Comparison of ENCODE assay signal across 19 mouse cellular contexts in the genomic region with DNA sequence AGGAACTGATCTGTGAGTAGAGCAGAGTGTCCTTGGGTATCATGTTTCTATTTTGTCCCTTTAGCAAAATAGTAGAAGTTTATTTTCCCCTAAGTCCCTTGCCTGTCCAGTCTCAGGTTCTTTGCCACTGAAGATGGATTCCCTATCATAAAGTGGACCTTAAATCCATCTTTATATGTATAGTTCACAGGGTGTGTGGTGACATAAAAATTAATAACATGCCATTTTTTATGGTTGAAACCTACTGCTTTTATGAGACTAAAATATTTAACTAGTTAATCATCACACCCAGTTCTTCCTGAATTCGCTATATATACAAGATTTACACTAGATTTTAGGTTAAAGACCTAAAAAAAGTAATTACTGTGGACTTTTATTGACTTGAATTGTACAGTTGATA. TPM values are rescaled to one million over a fixed set of nuclear protein-coding genes. Genes with fewer than 3 reads are reported as not detected.
DNase-seq lines count a peak whose midpoint lies in the region; ATAC-seq and TF ChIP-seq lines count a peak whose summit lies in the region.
"Had no signal": no experiment of that assay in that cellular context is flagged by ENCODE, and none has a peak within 500 bp of the region (broad histone marks: within the 10 kb centered on the region; RNA-seq: fewer than 3 reads in every experiment).

No protein-coding gene starts in this region.

- H3K27ac ChIP-seq in intestine, embryonic 15.5 days, result no peak overlapping the region
- H3K27ac ChIP-seq in intestine, postnatal 0 days (ENCODE audit: low read depth, low read length), result no peak overlapping the region
- no peak overlapping the region for H3K27ac ChIP-seq in intestine, embryonic 16.5 days (ENCODE audit: low read length)

- H3K27me3 ChIP-seq in intestine, embryonic 15.5 days (replicated peaks), result no peaks in the 10 kb centered on the region
- no peaks in the 10 kb centered on the region for H3K27me3 ChIP-seq in intestine, postnatal 0 days (replicated peaks; ENCODE audit: control insufficient read depth, insufficient read depth, low read length)
- H3K27me3 ChIP-seq in intestine, embryonic 16.5 days (replicated peaks; ENCODE audit: control insufficient read depth, insufficient read depth, low read length), result no peaks in the 10 kb centered on the region
- H3K27me3 ChIP-seq: CH12.LX had no signal

- TF ChIP-seq CTCF in intestine, postnatal 0 days (IDR thresholded peaks at IDR 0.05; ENCODE audit: low read depth), result no peak

- peak; percentile 51 for ATAC-seq in intestine, embryonic 15.5 days
- ATAC-seq in intestine, postnatal 0 days, result no peak
- peak; percentile 66 for ATAC-seq in intestine, embryonic 16.5 days
- ATAC-seq: activated CD4-positive, CD25-positive, alpha-beta regulatory T cell, adult 4 months; CD4-positive, CD25-positive, alpha-beta regulatory T cell, adult 4 months; Patski had no signal

- no peaks in the 10 kb centered on the region for H3K9me3 ChIP-seq in intestine, embryonic 15.5 days
- no peaks in the 10 kb centered on the region for H3K9me3 ChIP-seq in intestine, postnatal 0 days (ENCODE audit: control insufficient read depth)
- no peaks in the 10 kb centered on the region for H3K9me3 ChIP-seq in intestine, embryonic 16.5 days (ENCODE audit: control insufficient read depth, low read length)
- H3K9me3 ChIP-seq: G1E had no signal

- no peak for DNase-seq in cerebellum, postnatal 4 days (ENCODE audit: low spot score in 2 of 2)
- DNase-seq: adrenal gland, adult 2 months; adrenal gland, adult 8-10 months; adrenal gland, postnatal 10 days; adrenal gland, postnatal 14 days; adrenal gland, postnatal 25 days; adrenal gland, postnatal 36 days; B cell, adult 2 months; cerebellum, adult 11 months; cerebellum, adult 11-12 months; cerebellum, adult 18-20 months had no signal

- H3K4me1 ChIP-seq in intestine, embryonic 15.5 days (replicated peaks), result no peaks in the 10 kb centered on the region
- H3K4me1 ChIP-seq in intestine, postnatal 0 days (replicated peaks; ENCODE audit: control insufficient read depth, insufficient read depth, low read length), result no peaks in the 10 kb centered on the region
- H3K4me1 ChIP-seq in intestine, embryonic 16.5 days (ENCODE audit: control insufficient read depth, insufficient read depth, low read length), result no peaks in the 10 kb centered on the region

- WGBS in intestine, embryonic 15.5 days, result 58% methylated on average over 1 of the region's 1 CpGs
- 24% methylated on average over 1 of the region's 1 CpGs for WGBS in intestine, postnatal 0 days
- 57% methylated on average over 1 of the region's 1 CpGs for WGBS in intestine, embryonic 16.5 days

- H3K4me3 ChIP-seq in intestine, embryonic 15.5 days (replicated peaks), result no peak overlapping the region
- no peak overlapping the region for H3K4me3 ChIP-seq in intestine, postnatal 0 days (ENCODE audit: low read depth, low read length)
- no peak overlapping the region for H3K4me3 ChIP-seq in intestine, embryonic 16.5 days (ENCODE audit: low read length)

- no peak overlapping the region for H3K9ac ChIP-seq in intestine, embryonic 15.5 days
- H3K9ac ChIP-seq in intestine, postnatal 0 days (ENCODE audit: low read depth, low read length), result no peak overlapping the region
- no peak overlapping the region for H3K9ac ChIP-seq in intestine, embryonic 16.5 days (ENCODE audit: low read depth, low read length)

- no peaks in the 10 kb centered on the region for H3K36me3 ChIP-seq in intestine, embryonic 15.5 days
- H3K36me3 ChIP-seq in intestine, postnatal 0 days (ENCODE audit: control insufficient read depth, insufficient read depth), result no peaks in the 10 kb centered on the region
- no peaks in the 10 kb centered on the region for H3K36me3 ChIP-seq in intestine, embryonic 16.5 days (ENCODE audit: control insufficient read depth, insufficient read depth, low read length)
- H3K36me3 ChIP-seq: G1E had no signal

- H3K4me2 ChIP-seq in intestine, embryonic 15.5 days (replicated peaks), result no peak overlapping the region
- no peak overlapping the region for H3K4me2 ChIP-seq in intestine, postnatal 0 days (replicated peaks; ENCODE audit: low read depth)
- no peak overlapping the region for H3K4me2 ChIP-seq in intestine, embryonic 16.5 days (ENCODE audit: low read depth, low read length)

RNA-seq across cellular contexts. Expression of a gene that starts 43.0 kb away (rescaled TPM):
- 0.37 and 0.50 TPM in 2 replicates for polyA plus RNA-seq in intestine, embryonic 15.5 days (2015; fragmentation: Nextera tagmentation; extraction: Ambion mirVana)
- 0.48 and 0.55 TPM in 2 replicates for polyA plus RNA-seq in intestine, postnatal 0 days (2015; fragmentation: Nextera tagmentation; extraction: Ambion mirVana)
- polyA plus RNA-seq in intestine, embryonic 16.5 days (2015; fragmentation: Nextera tagmentation; extraction: Ambion mirVana), result 0.31 TPM in 2 replicates
- polyA plus RNA-seq: CD4-positive, CD25-positive, alpha-beta regulatory T cell, adult 4 months; G1E; Patski had no signal
